Mouse (Mus musculus) heart, embryonic 15.5 days (tissue): ENCODE measurements around the gene Gm11595. TPM values are rescaled to one million over a fixed set of nuclear protein-coding genes. Genes with fewer than 3 reads are reported as not detected.

Source experiments
- ATAC-seq: fragments of 200-750 bp; cut with Nextera tagmentation; replicated peaks from 2 replicates; pipeline ENCODE4 v1.8.0; 2017; ENCODE audit warnings: low read depth, moderate TSS enrichment; ENCODE audit not compliant: insufficient number of reproducible peaks, insufficient read depth, low FRiP score
- H3K27ac ChIP-seq: fragments of 300-500 bp; sonication (generic); 2 replicates; pipeline ENCODE4 v1.5.1; 2015; ENCODE audit warnings: mild to moderate bottlenecking, inconsistent platforms
- H3K27me3 ChIP-seq: fragments of 300-500 bp; sonication (generic); 2 replicates; pipeline ENCODE4 v1.6.1; 2015; ENCODE audit warnings: inconsistent platforms
- H3K36me3 ChIP-seq: fragments of 300-500 bp; sonication (generic); 2 replicates; pipeline ENCODE4 v1.6.1; 2015; ENCODE audit warnings: mild to moderate bottlenecking, inconsistent platforms
- H3K4me1 ChIP-seq: fragments of 300-500 bp; sonication (generic); replicated peaks from 2 replicates; pipeline ENCODE4 v1.6.1; 2015; ENCODE audit warnings: inconsistent platforms
- H3K4me2 ChIP-seq: fragments of 300-500 bp; sonication (generic); 2 replicates; pipeline ENCODE4 v1.6.1; 2015; ENCODE audit warnings: inconsistent platforms, mild to moderate bottlenecking, moderate library complexity
- H3K4me3 ChIP-seq: fragments of 300-500 bp; sonication (generic); 2 replicates; pipeline ENCODE4 v1.5.1; 2015; ENCODE audit warnings: mild to moderate bottlenecking, inconsistent platforms
- H3K9ac ChIP-seq: fragments of 300-500 bp; sonication (generic); 2 replicates; pipeline ENCODE4 v1.6.1; 2015; ENCODE audit warnings: mild to moderate bottlenecking, inconsistent platforms
- H3K9me3 ChIP-seq: fragments of 300-500 bp; sonication (generic); replicated peaks from 2 replicates; pipeline ENCODE4 v1.6.1; 2016; ENCODE audit warnings: inconsistent platforms
- WGBS: fragments of 180-500 bp; shearing (Covaris S2); methylation state at CpG from one replicate; pipeline ENCODE4 v1.1.7; 2015; ENCODE audit warnings: mixed read lengths; 5-methylcytosine and 5-hydroxymethylcytosine counted together
- polyA plus RNA-seq: library from polyadenylated mRNA; unstranded; fragments of >200 nt; fragmentation: Nextera tagmentation; extraction: Ambion mirVana; gene quantifications from 2 replicates; pipeline ENCODE4 v1.2.1, GENCODE M21; 2015

The Gm11595 gene
- polyA plus RNA-seq, 1 experiment from 2014 or later = not detected

GRCm38 (mm10) chr11:99734190-99734589 is 38.5 kb downstream of the Gm11595 start, which contains the start of gene Gm14180:
Gene Gm14180, minus strand, starts transcription at chr11:99734290.
- no peaks in the 10 kb centered on the region for H3K27me3 ChIP-seq
- no peak within 1 kb of the TSS for H3K4me2 ChIP-seq
- no peak for ATAC-seq
- H3K36me3 ChIP-seq = no peaks in the 10 kb centered on the region
- no peak within 1 kb of the TSS for H3K27ac ChIP-seq
- H3K9ac ChIP-seq = no peak within 1 kb of the TSS
- 52% methylated on average over 2 of the region's 2 CpGs for WGBS
- no peak within 1 kb of the TSS for H3K4me3 ChIP-seq
- H3K9me3 ChIP-seq = no peaks in the 10 kb centered on the region
- H3K4me1 ChIP-seq = no peaks in the 10 kb centered on the region

GRCm38 (mm10) chr11:99724061-99724460 is 48.7 kb downstream of the Gm11595 start:
- Histone ChIP-seq H3K9me3 (no peaks in the 10 kb centered on the region), H3K27ac (no peak overlapping the region), H3K4me2 (no peak overlapping the region), H3K4me3 (no peak overlapping the region), H3K36me3 (no peaks in the 10 kb centered on the region), H3K4me1 (no peaks in the 10 kb centered on the region), H3K27me3 (no peaks in the 10 kb centered on the region), H3K9ac (no peak overlapping the region)
- ATAC-seq = no peak
- 51% methylated on average over 2 of the region's 2 CpGs for WGBS

Other genes starting within 250 kb of the Gm11595 start
- gene Krt40, start 229.8 kb downstream of the Gm11595 start, polyA plus RNA-seq = not detected in 2 replicates
- gene Krtap3-3, start 222.0 kb downstream of the Gm11595 start, polyA plus RNA-seq = not detected in 2 replicates
- not detected in 2 replicates for gene Krtap3-2, start 216.1 kb downstream of the Gm11595 start, polyA plus RNA-seq
- gene Gm11939, start 213.4 kb downstream of the Gm11595 start, polyA plus RNA-seq = not detected in 2 replicates
- gene Krtap3-1, start 206.3 kb downstream of the Gm11595 start, polyA plus RNA-seq = not detected in 2 replicates
- not detected in 2 replicates for gene Krtap1-5, start 191.9 kb downstream of the Gm11595 start, polyA plus RNA-seq
- gene Krtap1-4, start 189.3 kb downstream of the Gm11595 start, polyA plus RNA-seq = not detected in 2 replicates
- not detected in 2 replicates for gene Krtap1-3, start 181.6 kb downstream of the Gm11595 start, polyA plus RNA-seq
- not detected in 2 replicates for gene Krtap9-3, start 174.8 kb downstream of the Gm11595 start, polyA plus RNA-seq
- gene Gm11938, start 169.6 kb downstream of the Gm11595 start, polyA plus RNA-seq = not detected in 2 replicates
- not detected in 2 replicates for gene Gm11937, start 162.7 kb downstream of the Gm11595 start, polyA plus RNA-seq
- gene Krtap2-4, start 158.1 kb downstream of the Gm11595 start, polyA plus RNA-seq = not detected in 2 replicates
- not detected in 2 replicates for gene Gm11562, start 152.5 kb downstream of the Gm11595 start, polyA plus RNA-seq
- not detected in 2 replicates for gene Krtap4-1, start 144.7 kb downstream of the Gm11595 start, polyA plus RNA-seq
- gene Krtap4-2, start 137.8 kb downstream of the Gm11595 start, polyA plus RNA-seq = not detected in 2 replicates
- not detected in 2 replicates for gene Krtap4-7, start 128.8 kb downstream of the Gm11595 start, polyA plus RNA-seq
- not detected in 2 replicates for gene Gm11555, start 122.7 kb downstream of the Gm11595 start, polyA plus RNA-seq
- not detected in 2 replicates for gene Gm11563, start 114.0 kb downstream of the Gm11595 start, polyA plus RNA-seq
- gene Krtap4-6, start 107.0 kb downstream of the Gm11595 start, polyA plus RNA-seq = not detected in 2 replicates
- gene Gm14190, start 82.2 kb downstream of the Gm11595 start, polyA plus RNA-seq = not detected in 2 replicates
- gene Gm14180, start 38.6 kb downstream of the Gm11595 start, polyA plus RNA-seq = not detected in 2 replicates
- gene Krtap4-8, start 7.8 kb upstream of the Gm11595 start, polyA plus RNA-seq = not detected in 2 replicates
- gene Krtap4-9, start 12.3 kb upstream of the Gm11595 start, polyA plus RNA-seq = not detected in 2 replicates
- not detected in 2 replicates for gene Gm11596, start 20.6 kb upstream of the Gm11595 start, polyA plus RNA-seq
- gene Gm11569, start 26.0 kb upstream of the Gm11595 start, polyA plus RNA-seq = not detected in 2 replicates
- gene Gm11554, start 31.5 kb upstream of the Gm11595 start, polyA plus RNA-seq = not detected in 2 replicates
- not detected in 2 replicates for gene Krtap4-13, start 37.0 kb upstream of the Gm11595 start, polyA plus RNA-seq
- gene Gm11564, start 42.8 kb upstream of the Gm11595 start, polyA plus RNA-seq = not detected in 2 replicates
- gene 2300003K06Rik, start 65.2 kb upstream of the Gm11595 start, polyA plus RNA-seq = not detected in 2 replicates
- not detected in 2 replicates for gene Krtap4-16, start 78.7 kb upstream of the Gm11595 start, polyA plus RNA-seq
- not detected in 2 replicates for gene Gm11568, start 85.0 kb upstream of the Gm11595 start, polyA plus RNA-seq
- not detected in 2 replicates for gene Gm11559, start 91.6 kb upstream of the Gm11595 start, polyA plus RNA-seq
- gene Krtap9-1, start 100.5 kb upstream of the Gm11595 start, polyA plus RNA-seq = not detected in 2 replicates
- gene Gm11567, start 106.3 kb upstream of the Gm11595 start, polyA plus RNA-seq = not detected in 2 replicates
- gene Krtap31-1, start 135.0 kb upstream of the Gm11595 start, polyA plus RNA-seq = not detected in 2 replicates
- gene Gm11565, start 141.8 kb upstream of the Gm11595 start, polyA plus RNA-seq = not detected in 2 replicates
- not detected in 2 replicates for gene Krtap31-2, start 163.4 kb upstream of the Gm11595 start, polyA plus RNA-seq
- gene Krtap9-5, start 175.6 kb upstream of the Gm11595 start, polyA plus RNA-seq = not detected in 2 replicates
- gene Krtap29-1, start 206.1 kb upstream of the Gm11595 start, polyA plus RNA-seq = not detected in 2 replicates
- gene Krtap16-1, start 213.7 kb upstream of the Gm11595 start, polyA plus RNA-seq = not detected in 2 replicates
- gene Krtap17-1, start 221.1 kb upstream of the Gm11595 start, polyA plus RNA-seq = 0.76 TPM in 1 of 2 replicates, not detected in the other
- gene Krt33a, start 243.3 kb upstream of the Gm11595 start, polyA plus RNA-seq = not detected in 2 replicates